Mouse (Mus musculus) activated CD4-positive, CD25-positive, alpha-beta regulatory T cell, adult 9 weeks (primary cell): ENCODE results near the gene Gm4567. TPM values are rescaled to one million over a fixed set of nuclear protein-coding genes. Genes with fewer than 3 reads are reported as not detected.

Source experiments
- polyA plus RNA-seq: library from polyadenylated mRNA; unstranded; fragments of 100-300 nt; shearing (Covaris generic); gene quantifications from one replicate; pipeline ENCODE4 v1.2.1, GENCODE M21; 2017

The Gm4567 gene
- polyA plus RNA-seq: not detected

DNA sequence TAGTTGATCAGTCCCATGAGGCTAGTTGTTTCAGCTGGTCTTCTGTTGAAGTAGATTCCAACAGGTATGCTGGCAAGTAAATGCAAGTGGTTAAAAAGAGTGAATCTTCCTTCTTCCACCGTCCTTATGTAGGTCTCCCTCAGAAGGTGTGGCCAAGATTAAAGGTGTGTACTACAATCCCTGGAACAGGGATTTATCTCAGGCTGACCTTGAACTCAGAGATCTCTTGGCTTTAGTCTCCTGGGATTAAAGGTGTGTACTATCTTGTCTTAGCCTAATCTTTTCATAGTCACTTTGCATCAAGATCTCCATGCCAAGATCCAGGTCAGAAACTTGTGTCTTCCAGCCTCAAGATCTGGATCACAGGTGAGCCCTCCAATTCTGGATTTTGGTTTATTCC lies at the start of gene Gm4567:
Gene Gm4567, minus strand, starts transcription at position 101 of the 400 bp plus-strand sequence.

DNA sequence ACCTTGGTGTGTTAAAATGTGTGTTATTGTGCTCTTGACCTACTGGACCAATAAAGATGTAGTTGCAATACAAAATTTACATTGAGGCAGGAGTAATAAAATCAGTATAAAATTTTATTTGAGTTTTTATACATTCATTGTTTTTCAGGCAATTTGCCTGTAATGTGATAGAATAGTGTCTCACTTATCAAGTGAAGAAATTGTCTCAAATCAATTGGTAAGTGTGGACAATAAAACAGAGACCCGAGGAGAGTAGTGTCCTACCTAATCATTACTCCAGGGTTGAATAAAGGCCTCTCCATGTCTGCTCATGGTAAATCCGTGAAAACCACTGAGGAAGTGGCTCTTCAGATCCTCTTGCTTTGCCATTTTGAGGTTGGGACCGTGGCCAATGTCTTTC lies 41.9 kb upstream of the Gm4567 start, which contains the start of gene Vmn1r157:
Gene Vmn1r157, plus strand, starts transcription at position 301 of the 400 bp plus-strand sequence.

DNA sequence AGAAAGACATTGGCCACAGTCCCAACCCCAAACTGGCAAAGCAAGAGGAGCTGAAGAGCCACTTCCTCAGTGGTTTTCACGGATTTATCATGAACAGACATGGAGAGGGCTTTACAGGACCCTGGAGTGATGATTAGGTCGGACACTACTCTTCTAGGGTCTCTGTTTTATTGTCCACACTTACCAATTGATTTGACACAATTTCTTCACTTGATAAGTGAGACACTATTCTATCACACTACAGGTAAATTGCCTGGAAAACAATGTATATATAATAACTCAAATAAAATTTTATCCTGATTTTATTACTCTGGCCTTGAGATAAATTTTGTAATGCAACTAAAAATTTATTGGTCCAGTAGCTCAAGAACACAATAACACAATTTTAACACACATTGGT lies 27.3 kb downstream of the Gm4567 start, which contains the start of gene Gm8693:
Gene Gm8693, minus strand, starts transcription at position 101 of the 400 bp plus-strand sequence.

Other genes starting within 250 kb of the Gm4567 start
- not detected for gene Vmn1r151, start 220.0 kb downstream of the Gm4567 start, polyA plus RNA-seq
- not detected for gene Vmn1r152, start 196.7 kb downstream of the Gm4567 start, polyA plus RNA-seq
- gene Gm8677, start 184.8 kb downstream of the Gm4567 start, polyA plus RNA-seq: not detected
- gene Gm4201, start 154.4 kb downstream of the Gm4567 start, polyA plus RNA-seq: not detected
- not detected for gene Gm4565, start 131.6 kb downstream of the Gm4567 start, polyA plus RNA-seq
- not detected for gene Vmn1r155, start 61.7 kb downstream of the Gm4567 start, polyA plus RNA-seq
- not detected for gene Gm8693, start 27.4 kb downstream of the Gm4567 start, polyA plus RNA-seq
- gene Vmn1r157, start 42.0 kb upstream of the Gm4567 start, polyA plus RNA-seq: not detected
- not detected for gene Vmn1r158, start 71.1 kb upstream of the Gm4567 start, polyA plus RNA-seq
- gene Vmn1r159, start 123.9 kb upstream of the Gm4567 start, polyA plus RNA-seq: not detected
- not detected for gene Vmn1r160, start 151.5 kb upstream of the Gm4567 start, polyA plus RNA-seq